Mouse (Mus musculus): ENCODE measurements around the gene Rps3.
A peak's percentile ranks its signal among the peaks of the same experiment; 100 is the strongest.

Rps3 gene

DNA sequence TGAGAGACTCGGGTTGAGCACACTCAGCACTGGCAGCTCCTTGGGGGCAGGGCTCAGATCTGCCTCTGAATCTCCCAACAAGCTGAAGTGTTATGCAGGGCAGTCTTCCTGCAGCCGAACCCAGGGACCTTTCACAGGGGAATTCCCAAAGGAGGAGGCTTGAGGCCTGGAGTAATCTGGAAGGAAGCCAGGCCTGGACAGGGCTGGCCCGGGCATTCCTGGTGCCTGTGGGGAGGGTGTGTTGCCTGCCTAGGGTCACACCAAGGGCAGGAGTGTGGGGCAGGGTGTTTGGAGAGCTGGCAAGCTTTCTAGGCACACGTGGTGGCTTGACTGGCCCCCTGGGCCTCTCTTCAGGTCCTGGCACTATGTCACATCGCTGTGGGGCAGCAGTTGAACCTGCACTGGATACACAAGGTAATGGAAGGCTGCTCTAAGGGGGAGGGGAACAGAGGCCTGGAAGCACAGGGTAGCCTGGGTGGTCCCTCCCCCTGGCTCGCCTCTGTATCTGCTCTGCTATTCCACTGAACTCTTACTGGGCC lies 41.9 kb downstream of the Rps3 start:
- DNase-seq (ENCODE audit: low spot score) = peak; percentile 97

DNA sequence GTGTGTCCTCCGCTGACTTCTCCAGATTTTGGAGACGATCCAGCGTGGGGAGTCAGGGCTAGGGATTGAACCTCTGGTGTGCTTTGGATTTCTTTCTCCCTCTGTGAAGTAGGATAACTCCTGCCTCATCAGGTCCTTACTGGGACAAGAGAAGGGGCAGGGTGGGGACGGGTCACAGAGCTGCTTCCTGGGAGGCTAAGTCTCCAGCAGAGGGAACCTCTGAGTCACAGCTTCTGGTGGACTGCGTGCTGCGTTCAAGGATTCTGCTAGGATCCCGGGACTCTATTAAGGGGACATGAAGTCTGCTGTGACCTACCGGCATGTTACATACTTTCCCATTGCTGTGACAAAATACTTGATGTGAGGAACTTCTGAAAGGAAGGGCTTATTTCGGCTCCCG lies 44.7 kb downstream of the Rps3 start:
- no peak for DNase-seq (ENCODE audit: low spot score)

GRCm38 (mm10) chr7:99436530-99436929 lies 47.0 kb downstream of the Rps3 start:
- DNase-seq (ENCODE audit: low spot score) = no peak

- no peak for DNase-seq (ENCODE audit: low spot score)
Observed at GRCm38 (mm10) chr7:99434672-99435250, 48.8 kb downstream of the Rps3 start.

DNA sequence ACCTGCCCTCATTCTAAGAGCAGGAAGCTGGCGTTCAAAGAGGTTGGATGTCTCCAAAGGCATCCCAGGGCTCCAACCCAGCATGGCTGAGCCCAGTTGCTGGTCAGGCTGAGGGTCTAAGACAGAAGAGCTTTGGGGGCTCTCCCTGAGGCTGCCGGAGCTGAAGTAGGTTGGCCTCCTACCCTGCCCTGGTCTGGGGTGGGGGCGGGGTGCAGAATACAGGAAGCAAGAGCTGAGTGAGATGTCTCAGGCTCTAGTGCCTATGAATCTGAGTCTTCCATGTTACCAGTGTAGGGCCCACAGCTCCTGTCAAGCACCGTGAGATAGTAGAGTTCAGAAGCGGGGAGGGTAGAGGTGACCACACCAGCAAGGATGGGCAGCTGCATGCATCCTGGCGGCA lies 50.7 kb downstream of the Rps3 start:
- DNase-seq (ENCODE audit: low spot score) = no peak

DNA sequence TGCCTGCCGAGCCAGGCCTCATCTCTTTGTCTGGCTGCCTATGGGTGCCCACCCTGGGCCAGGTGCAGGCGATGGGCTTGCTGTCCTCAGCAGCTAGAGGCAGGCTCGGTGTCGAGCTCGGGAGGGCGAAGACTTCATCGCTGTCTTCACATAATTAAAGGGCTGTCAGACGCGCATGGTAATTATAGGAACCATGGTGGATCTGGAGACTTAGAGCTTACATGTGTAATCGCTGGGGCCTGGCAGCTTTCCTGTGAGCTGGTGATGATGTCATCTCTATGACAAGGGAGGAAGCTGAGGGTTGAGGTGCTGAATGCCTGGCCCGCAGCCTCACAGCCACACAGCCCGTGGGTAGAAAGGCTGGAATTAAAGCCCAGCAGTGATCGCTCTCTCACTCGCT lies 51.3 kb downstream of the Rps3 start:
- peak; percentile 79 for DNase-seq (ENCODE audit: low spot score)

DNA sequence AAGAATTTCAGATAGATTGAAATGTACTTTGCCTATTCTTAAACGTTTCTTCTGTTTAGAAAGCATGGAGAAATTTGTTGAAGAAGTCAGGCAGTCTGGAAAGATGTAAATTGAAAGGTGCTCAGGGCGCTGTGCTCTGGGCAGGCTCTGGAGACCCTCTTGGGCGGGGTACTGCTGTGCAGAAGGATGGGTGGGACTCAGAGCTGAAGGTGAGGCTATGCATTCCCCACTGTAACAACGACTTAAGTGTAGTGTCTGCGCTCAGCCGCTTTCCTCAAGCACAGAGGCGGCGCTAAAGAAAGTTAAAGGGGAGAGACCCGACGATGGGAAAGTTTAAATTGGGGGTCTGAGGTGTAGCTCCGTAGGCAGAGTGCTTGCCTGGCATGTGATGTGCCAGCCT lies 53.3 kb downstream of the Rps3 start:
- DNase-seq (ENCODE audit: low spot score) = no peak

DNA sequence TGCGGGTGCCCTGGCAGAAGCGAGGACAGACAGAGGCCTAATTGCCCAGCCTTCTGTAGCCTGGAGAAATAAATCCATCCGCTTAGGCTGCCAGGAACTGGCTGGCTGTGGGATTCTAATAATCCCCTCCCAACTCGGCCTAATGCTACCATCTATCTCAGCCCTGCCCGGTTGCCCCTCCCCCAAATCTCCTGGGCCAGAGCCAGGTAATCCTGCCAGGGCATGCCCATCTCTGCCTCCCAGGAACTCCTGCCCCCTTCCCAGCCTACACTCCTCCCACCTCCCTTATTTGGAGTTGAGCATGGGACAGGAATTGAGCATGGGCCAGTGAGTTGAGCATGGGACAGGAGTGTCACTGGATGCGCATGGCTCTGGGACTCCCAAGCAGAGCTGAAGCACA lies 53.8 kb downstream of the Rps3 start:
- peak; percentile 64 for DNase-seq (ENCODE audit: low spot score)

DNA sequence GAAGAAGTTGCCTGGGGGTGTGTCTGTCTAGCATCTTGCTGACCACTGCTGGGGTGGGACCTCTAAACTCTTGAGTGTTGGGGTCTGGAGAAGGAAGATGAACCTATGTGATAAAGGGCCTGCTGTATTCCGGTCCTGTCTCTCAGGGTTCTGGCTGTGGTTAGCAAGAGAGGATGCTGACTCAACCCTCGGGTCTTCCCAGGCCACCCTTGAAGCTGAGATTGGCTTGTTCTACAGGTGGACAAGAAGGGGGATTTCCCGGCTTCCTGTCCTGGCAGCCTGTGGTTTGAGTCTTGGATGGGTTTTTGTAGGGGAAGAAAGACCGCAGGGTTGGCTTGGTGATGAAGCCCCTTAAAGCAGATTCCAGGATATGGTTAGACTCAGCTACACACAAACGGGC lies 54.7 kb downstream of the Rps3 start:
- no peak for DNase-seq (ENCODE audit: low spot score)

DNA sequence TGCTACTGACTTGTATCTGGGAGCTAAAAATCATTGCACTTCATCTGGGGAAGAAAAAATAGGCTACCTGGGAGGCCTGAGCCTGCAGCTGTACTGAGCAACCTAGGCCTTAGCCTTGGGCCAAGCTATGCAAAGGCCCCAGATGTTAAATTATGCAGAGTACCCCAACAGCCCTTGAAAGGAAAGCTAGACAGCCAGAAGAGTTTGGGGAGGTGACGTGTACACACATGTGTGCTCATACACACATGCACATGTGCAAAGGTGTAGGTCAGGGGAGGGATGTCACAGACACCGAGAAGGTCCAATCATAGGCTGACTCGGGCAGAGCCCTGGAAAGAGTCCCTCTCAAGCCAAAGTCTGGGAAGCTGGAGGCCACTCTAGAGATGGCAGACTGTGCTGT lies 55.6 kb downstream of the Rps3 start:
- DNase-seq (ENCODE audit: low spot score) = no peak

Measured in MN1 (cell line).